Mouse (Mus musculus): ENCODE data around the gene Paxx. TPM values are rescaled to one million over a fixed set of nuclear protein-coding genes. Genes with fewer than 3 reads are reported as not detected.
A peak's percentile ranks its signal among the peaks of the same experiment; 100 is the strongest.

Gene Paxx
- total RNA-seq (2012; rRNA removed): 13.6 and 15.1 TPM in 2 replicates
- total RNA-seq (2014; rRNA removed): 13.5 and 16.2 TPM in 2 replicates
- polyA plus RNA-seq (2012; ENCODE audit: insufficient read length, low read depth): 9.5 and 13.9 TPM in 2 replicates

- Histone ChIP-seq H3K79me2 (replicated peaks; ENCODE audit: control insufficient read depth, extremely low read depth, insufficient read depth, poor library complexity, severe bottlenecking) (peaks cover 2% of the 10 kb centered on the region; the same call in 1 of the 2 replicates), H3K27ac (ENCODE audit: insufficient read depth, low read depth) (peak within 1 kb of the TSS; percentile 70), H3K9me3 (replicated peaks; ENCODE audit: low read length) (no peaks in the 10 kb centered on the region), H3K4me3 (replicated peaks in 1 of 3; ENCODE audit: low read depth in 2 of 3, low read length in 2 of 3, poor library complexity in 1 of 3) (peak within 1 kb of the TSS; percentile 68 to 90 (median 74)), H3K27me3 (replicated peaks) (no peaks in the 10 kb centered on the region), H3K4me1 (ENCODE audit: control insufficient read depth in 1 of 2, insufficient read depth in 2 of 2) (peaks cover 27 to 43% of the 10 kb centered on the region in 2 experiments), H3K4me2 (ENCODE audit: insufficient read depth, low read depth, poor library complexity, severe bottlenecking) (peak within 1 kb of the TSS; percentile 77), H3K36me3 (replicated peaks in 1 of 2; ENCODE audit: control insufficient read depth in 1 of 2, insufficient read depth in 1 of 2, low read length in 1 of 2) (peaks cover 11 to 27% of the 10 kb centered on the region in 2 experiments), H3K9ac (ENCODE audit: insufficient read depth, low read depth) (peak within 1 kb of the TSS; percentile 47)
- TF ChIP-seq ETS1 (conservative IDR thresholded peaks at IDR 0.05; ENCODE audit: low read depth, low read length) (no peak; the same call in 1 of the 2 replicates), MAX (IDR thresholded peaks at IDR 0.05; ENCODE audit: low read length) (peak; percentile 7), TCF12 (IDR thresholded peaks at IDR 0.05; ENCODE audit: low read depth, low read length) (peak; percentile 44; the same call in 1 of the 2 replicates), USF2 (conservative IDR thresholded peaks at IDR 0.05; ENCODE audit: low read depth, low read length) (no peak), POLR2A (IDR thresholded peaks at IDR 0.05; ENCODE audit: low read depth, low read length) (peak; percentile 87), BHLHE40 (IDR thresholded peaks at IDR 0.05; ENCODE audit: low read depth, low read length) (peak; percentile 91), ELF1 (IDR thresholded peaks at IDR 0.05; ENCODE audit: low read depth, low read length) (peak; percentile 91), E2F4 (IDR thresholded peaks at IDR 0.05; ENCODE audit: insufficient replicate concordance, low read depth, low read length) (peak; percentile 20; the same call in 1 of the 2 replicates), SIN3A (IDR thresholded peaks at IDR 0.05; ENCODE audit: low read length) (peak; percentile 80; the same call in 1 of the 2 replicates), EP300 (IDR thresholded peaks at IDR 0.05; ENCODE audit: low read length) (no peak), MEF2A (IDR thresholded peaks at IDR 0.05; ENCODE audit: borderline replicate concordance, low read depth, low read length) (peak; percentile 58; the same call in 1 of the 2 replicates), TBP (conservative IDR thresholded peaks at IDR 0.05; ENCODE audit: low read depth, low read length) (peak; percentile 76), MAZ (IDR thresholded peaks at IDR 0.05; ENCODE audit: low read depth, low read length) (0 out of 2 replicates have a peak, but pooled peaks have one; percentile 32), HCFC1 (IDR thresholded peaks at IDR 0.05; ENCODE audit: low read depth, low read length) (peak; percentile 74), MXI1 (IDR thresholded peaks at IDR 0.05; ENCODE audit: low read depth, low read length) (peak; percentile 84), NRF1 (IDR thresholded peaks at IDR 0.05; ENCODE audit: low read depth, low read length) (peak; percentile 84), RAD21 (IDR thresholded peaks at IDR 0.05; ENCODE audit: low read depth, low read length) (no peak), USF1 (IDR thresholded peaks at IDR 0.05; ENCODE audit: low read depth, low read length) (peak; percentile 20; the same call in 1 of the 2 replicates), NELFE (IDR thresholded peaks at IDR 0.05; ENCODE audit: low read depth, low read length) (peak; percentile 81), MYC (IDR thresholded peaks at IDR 0.05; ENCODE audit: low read depth, low read length) (no peak)
- dilution Hi-C loops (cut with MboI; ENCODE audit: extremely low pct_ligation_motif_present, extremely low pct_unique_long_range_greater_than_20kb, low sequenced_read_pairs): no loop called here
- peak; percentile 100 for DNase-seq (ENCODE audit: extremely low read depth)
- in situ Hi-C loops (cut with MboI; ENCODE audit: low pct_ligation_motif_present, low pct_unique_long_range_greater_than_20kb, low sequenced_read_pairs): no loop called here
These were observed at the start of gene Paxx for GRCm38 (mm10) chr2:25460551-25461309. Gene Paxx (minus strand): TSS chr2:25461094.

All from CH12.LX (cell line).